Mouse (Mus musculus) neural tube, embryonic 15.5 days (tissue): ENCODE measurements at regions not wholly inside any gene's neighbourhood (a gene's known extent, or its start where the extent isn't known, plus 50 kb on each side); places are given as distances from the start of the nearest gene placed in this dataset.
A peak's percentile ranks its signal among the peaks of the same experiment; 100 is the strongest.

ENCODE experiments used
- ATAC-seq: fragments of 200-750 bp; cut with Nextera tagmentation; 2 replicates; pipeline ENCODE4 v1.8.0; 2017; ENCODE audit warnings: mild to moderate bottlenecking, moderate TSS enrichment, moderate library complexity; ENCODE audit not compliant: low FRiP score
- H3K27ac ChIP-seq: fragments of 300-500 bp; sonication (generic); replicated peaks from 2 replicates; pipeline ENCODE4 v1.5.1; 2015; ENCODE audit warnings: mild to moderate bottlenecking, inconsistent platforms
- H3K27me3 ChIP-seq: fragments of 300-500 bp; sonication (generic); replicated peaks from 2 replicates; pipeline ENCODE4 v1.6.1; 2015; ENCODE audit warnings: inconsistent platforms
- H3K36me3 ChIP-seq: fragments of 300-500 bp; sonication (generic); 2 replicates; pipeline ENCODE4 v1.6.1; 2015; ENCODE audit warnings: inconsistent platforms
- H3K4me1 ChIP-seq: fragments of 300-500 bp; sonication (generic); 2 replicates; pipeline ENCODE4 v1.6.1; 2015; ENCODE audit warnings: inconsistent platforms
- H3K4me2 ChIP-seq: fragments of 300-500 bp; sonication (generic); 2 replicates; pipeline ENCODE4 v1.6.1; 2015; ENCODE audit warnings: inconsistent platforms, mild to moderate bottlenecking, moderate library complexity
- H3K4me3 ChIP-seq: fragments of 300-500 bp; sonication (generic); replicated peaks from 2 replicates; pipeline ENCODE4 v1.5.1; 2015; ENCODE audit warnings: mild to moderate bottlenecking, inconsistent platforms
- H3K9ac ChIP-seq: fragments of 300-500 bp; sonication (generic); replicated peaks from 2 replicates; pipeline ENCODE4 v1.6.1; 2015; ENCODE audit warnings: mild to moderate bottlenecking, inconsistent platforms
- H3K9me3 ChIP-seq: fragments of 300-500 bp; sonication (generic); replicated peaks from 2 replicates; pipeline ENCODE4 v1.6.1; 2016; ENCODE audit warnings: inconsistent platforms
- WGBS: fragments of 180-500 bp; shearing (Covaris S2); methylation state at CpG from one replicate; pipeline ENCODE4 v1.1.7; 2015; ENCODE audit warnings: mixed read lengths; 5-methylcytosine and 5-hydroxymethylcytosine counted together

GRCm38 (mm10) chr3:148385712-148386111 lies 604.6 kb downstream of the Adgrl2 start:
- H3K9me3 ChIP-seq = no peaks in the 10 kb centered on the region
- no peaks in the 10 kb centered on the region for H3K36me3 ChIP-seq
- no peak for ATAC-seq
- H3K4me3 ChIP-seq = no peak overlapping the region
- no peak overlapping the region for H3K4me2 ChIP-seq
- H3K27me3 ChIP-seq = no peaks in the 10 kb centered on the region
- 94% methylated on average over 7 of the region's 7 CpGs for WGBS
- no peak overlapping the region for H3K27ac ChIP-seq
- no peak overlapping the region for H3K9ac ChIP-seq
- no peaks in the 10 kb centered on the region for H3K4me1 ChIP-seq

- no peak overlapping the region for H3K9ac ChIP-seq
- no peaks in the 10 kb centered on the region for H3K9me3 ChIP-seq
- H3K4me1 ChIP-seq = no peaks in the 10 kb centered on the region
- H3K4me3 ChIP-seq = no peak overlapping the region
- no peak overlapping the region for H3K27ac ChIP-seq
- ATAC-seq = no peak
- H3K36me3 ChIP-seq = no peaks in the 10 kb centered on the region
- no peak overlapping the region for H3K4me2 ChIP-seq
- no peaks in the 10 kb centered on the region for H3K27me3 ChIP-seq
- 87% methylated on average over 1 of the region's 1 CpGs for WGBS
These were observed 609.3 kb downstream of the Adgrl2 start for GRCm38 (mm10) chr3:148381057-148381456.

GRCm38 (mm10) chr3:148363331-148363730 lies 627.0 kb downstream of the Adgrl2 start:
- H3K27ac ChIP-seq = no peak overlapping the region
- H3K9ac ChIP-seq = no peak overlapping the region
- no peaks in the 10 kb centered on the region for H3K4me1 ChIP-seq
- H3K9me3 ChIP-seq = no peaks in the 10 kb centered on the region
- no peak for ATAC-seq
- no peak overlapping the region for H3K4me2 ChIP-seq
- WGBS = 78% methylated on average over 5 of the region's 5 CpGs
- H3K36me3 ChIP-seq = no peaks in the 10 kb centered on the region
- H3K27me3 ChIP-seq = no peaks in the 10 kb centered on the region
- no peak overlapping the region for H3K4me3 ChIP-seq

GRCm38 (mm10) chr3:148362453-148362864 lies 627.9 kb downstream of the Adgrl2 start:
- Histone ChIP-seq H3K36me3 (no peaks in the 10 kb centered on the region), H3K27ac (no peak overlapping the region), H3K4me1 (no peaks in the 10 kb centered on the region), H3K9me3 (no peaks in the 10 kb centered on the region), H3K4me2 (no peak overlapping the region), H3K9ac (no peak overlapping the region), H3K4me3 (no peak overlapping the region), H3K27me3 (no peaks in the 10 kb centered on the region)
- ATAC-seq = no peak
- 37% methylated on average over 2 of the region's 2 CpGs for WGBS

GRCm38 (mm10) chr3:148343633-148344361 lies 646.6 kb downstream of the Adgrl2 start:
- H3K4me1 ChIP-seq = peaks cover 8% of the 10 kb centered on the region
- no peaks in the 10 kb centered on the region for H3K36me3 ChIP-seq
- no peak overlapping the region; the same call in 1 of the 2 replicates for H3K27ac ChIP-seq
- no peaks in the 10 kb centered on the region for H3K9me3 ChIP-seq
- H3K27me3 ChIP-seq = no peaks in the 10 kb centered on the region
- H3K4me3 ChIP-seq = no peak overlapping the region
- ATAC-seq = peak; percentile 59; the same call in 1 of the 2 replicates
- H3K4me2 ChIP-seq = peak overlapping the region; percentile 29
- no peak overlapping the region for H3K9ac ChIP-seq
- WGBS = 5% methylated on average over 10 of the region's 10 CpGs

- no peak overlapping the region for H3K4me2 ChIP-seq
- no peak for ATAC-seq
- H3K9ac ChIP-seq = no peak overlapping the region
- H3K4me3 ChIP-seq = no peak overlapping the region
- H3K4me1 ChIP-seq = peaks cover 8% of the 10 kb centered on the region
- H3K36me3 ChIP-seq = no peaks in the 10 kb centered on the region
- H3K27ac ChIP-seq = no peak overlapping the region
- WGBS = 8% methylated on average over 3 of the region's 3 CpGs
- H3K9me3 ChIP-seq = no peaks in the 10 kb centered on the region
- H3K27me3 ChIP-seq = no peaks in the 10 kb centered on the region
These were observed 647.1 kb downstream of the Adgrl2 start for GRCm38 (mm10) chr3:148343256-148343632.

- Histone ChIP-seq H3K9ac (no peak overlapping the region), H3K9me3 (no peaks in the 10 kb centered on the region), H3K4me3 (no peak overlapping the region), H3K27ac (no peak overlapping the region), H3K36me3 (no peaks in the 10 kb centered on the region), H3K27me3 (no peaks in the 10 kb centered on the region), H3K4me1 (peaks cover 8% of the 10 kb centered on the region), H3K4me2 (no peak overlapping the region)
- no peak for ATAC-seq
- WGBS = 69% methylated on average over 2 of the region's 2 CpGs
These were observed 651.1 kb downstream of the Adgrl2 start for GRCm38 (mm10) chr3:148339258-148339657.

GRCm38 (mm10) chr3:148336640-148337039 lies 653.7 kb downstream of the Adgrl2 start:
- H3K4me3 ChIP-seq = no peak overlapping the region
- H3K9ac ChIP-seq = no peak overlapping the region
- no peaks in the 10 kb centered on the region for H3K36me3 ChIP-seq
- ATAC-seq = no peak
- no peak overlapping the region for H3K4me2 ChIP-seq
- no peaks in the 10 kb centered on the region for H3K27me3 ChIP-seq
- H3K9me3 ChIP-seq = no peaks in the 10 kb centered on the region
- WGBS = 66% methylated on average over 6 of the region's 6 CpGs
- H3K27ac ChIP-seq = no peak overlapping the region
- H3K4me1 ChIP-seq = no peaks in the 10 kb centered on the region

- Histone ChIP-seq H3K4me3 (no peak overlapping the region), H3K4me1 (no peaks in the 10 kb centered on the region), H3K27me3 (no peaks in the 10 kb centered on the region), H3K4me2 (peak overlapping the region; percentile 11; the same call in 1 of the 2 replicates), H3K27ac (no peak overlapping the region), H3K36me3 (no peaks in the 10 kb centered on the region), H3K9ac (no peak overlapping the region), H3K9me3 (no peaks in the 10 kb centered on the region)
- no peak for ATAC-seq
- 70% methylated on average over 15 of the region's 15 CpGs for WGBS
These were observed 654.3 kb downstream of the Adgrl2 start for GRCm38 (mm10) chr3:148336091-148336511.

GRCm38 (mm10) chr3:148335654-148336053 lies 654.7 kb downstream of the Adgrl2 start:
- H3K9me3 ChIP-seq = no peaks in the 10 kb centered on the region
- no peak overlapping the region for H3K4me3 ChIP-seq
- H3K36me3 ChIP-seq = no peaks in the 10 kb centered on the region
- no peaks in the 10 kb centered on the region for H3K27me3 ChIP-seq
- no peak overlapping the region for H3K9ac ChIP-seq
- no peak overlapping the region for H3K27ac ChIP-seq
- WGBS = 69% methylated on average over 7 of the region's 7 CpGs
- no peak for ATAC-seq
- H3K4me2 ChIP-seq = no peak overlapping the region
- H3K4me1 ChIP-seq = no peaks in the 10 kb centered on the region

- Histone ChIP-seq H3K27ac (no peak overlapping the region), H3K4me3 (no peak overlapping the region), H3K4me2 (no peak overlapping the region), H3K27me3 (no peaks in the 10 kb centered on the region), H3K4me1 (no peaks in the 10 kb centered on the region), H3K36me3 (no peaks in the 10 kb centered on the region), H3K9ac (no peak overlapping the region), H3K9me3 (no peaks in the 10 kb centered on the region)
- ATAC-seq = no peak
- 87% methylated on average over 2 of the region's 2 CpGs for WGBS
These were observed 665.3 kb downstream of the Adgrl2 start for GRCm38 (mm10) chr3:148324911-148325621.

GRCm38 (mm10) chr3:148321894-148322293 lies 668.5 kb downstream of the Adgrl2 start:
- no peaks in the 10 kb centered on the region for H3K4me1 ChIP-seq
- 91% methylated on average over 3 of the region's 3 CpGs for WGBS
- no peaks in the 10 kb centered on the region for H3K36me3 ChIP-seq
- H3K9ac ChIP-seq = no peak overlapping the region
- no peak overlapping the region for H3K4me3 ChIP-seq
- H3K9me3 ChIP-seq = no peaks in the 10 kb centered on the region
- H3K27ac ChIP-seq = no peak overlapping the region
- ATAC-seq = no peak
- H3K27me3 ChIP-seq = no peaks in the 10 kb centered on the region
- no peak overlapping the region for H3K4me2 ChIP-seq
